21 mouse cellular contexts compared by ENCODE assay signal in genomic region chr3:38289062-38289461, GRCm38 (mm10).
DNase-seq lines count a peak whose midpoint lies in the region; ATAC-seq and TF ChIP-seq lines count a peak whose summit lies in the region.
"Had no signal": no experiment of that assay in that cellular context is flagged by ENCODE, and none has a peak within 500 bp of the region (broad histone marks: within the 10 kb centered on the region; RNA-seq: fewer than 3 reads in every experiment).

No protein-coding gene starts in this region.

- WGBS in heart, embryonic 13.5 days: 26% methylated on average over 3 of the region's 3 CpGs
- WGBS in kidney, postnatal 0 days: 3% methylated on average over 3 of the region's 3 CpGs
- whole genome bisulfite sequencing in embryonic facial prominence, embryonic 14.5 days: 8% methylated on average over 3 of the region's 3 CpGs

- no peak overlapping the region for H3K4me2 ChIP-seq in heart, embryonic 13.5 days
- no peak overlapping the region for H3K4me2 ChIP-seq in kidney, postnatal 0 days (ENCODE audit: low read length)
- H3K4me2 ChIP-seq in embryonic facial prominence, embryonic 14.5 days (ENCODE audit: low read depth, low read length): no peak overlapping the region
- H3K4me2 ChIP-seq: forebrain, embryonic 15.5 days; hindbrain, embryonic 15.5 days; intestine, embryonic 15.5 days; midbrain, embryonic 12.5 days had no signal

- no peak for DNase-seq in heart, adult 9 months (ENCODE audit: low spot score in 2 of 2)
- peak; percentile 81 for DNase-seq in kidney, postnatal 0 days (ENCODE audit: low spot score)
- no peak for DNase-seq in kidney, adult 8-10 months
- DNase-seq in embryo, embryonic 10.5 days (ENCODE audit: low spot score): peak; percentile 69
- DNase-seq in embryonic facial prominence, embryonic 14.5 days (ENCODE audit: low spot score): peak; percentile 50
- no peak for DNase-seq in cerebellum, postnatal 4 days (ENCODE audit: low spot score in 2 of 2)
- DNase-seq: adrenal gland, adult 8-10 months; B cell, adult 2 months; cerebellum, adult 9-10 months; kidney, postnatal 25 days; layer of hippocampus, postnatal 36 days; lung, postnatal 14 days; right cerebral cortex, postnatal 14 days; thymus, postnatal 14 days had no signal

- H3K27ac ChIP-seq in heart, embryonic 13.5 days (replicated peaks): peak overlapping the region; percentile 28; the same call in 1 of the 2 replicates
- no peak overlapping the region; the same call in 1 of the 2 replicates for H3K27ac ChIP-seq in kidney, postnatal 0 days
- H3K27ac ChIP-seq in embryonic facial prominence, embryonic 14.5 days (replicated peaks; ENCODE audit: low read depth, low read length): no peak overlapping the region
- H3K27ac ChIP-seq: forebrain, embryonic 15.5 days; hindbrain, embryonic 15.5 days; intestine, embryonic 15.5 days; midbrain, embryonic 12.5 days had no signal

- no peaks in the 10 kb centered on the region for H3K36me3 ChIP-seq in heart, embryonic 13.5 days
- H3K36me3 ChIP-seq in kidney, postnatal 0 days (ENCODE audit: insufficient read depth, low read length): no peaks in the 10 kb centered on the region
- no peaks in the 10 kb centered on the region for H3K36me3 ChIP-seq in embryonic facial prominence, embryonic 14.5 days (ENCODE audit: control insufficient read depth, insufficient read depth, low read length)
- H3K36me3 ChIP-seq: forebrain, embryonic 15.5 days; G1E; hindbrain, embryonic 15.5 days; intestine, embryonic 15.5 days; midbrain, embryonic 12.5 days had no signal

- peaks cover 25% of the 10 kb centered on the region for H3K4me1 ChIP-seq in heart, embryonic 13.5 days
- H3K4me1 ChIP-seq in kidney, postnatal 0 days (replicated peaks; ENCODE audit: insufficient read depth, low read length): peaks cover 7% of the 10 kb centered on the region; the same call in 1 of the 2 replicates
- no peaks in the 10 kb centered on the region; the same call in 1 of the 2 replicates for H3K4me1 ChIP-seq in embryonic facial prominence, embryonic 14.5 days (ENCODE audit: control insufficient read depth, insufficient read depth, low read length)
- H3K4me1 ChIP-seq: forebrain, embryonic 15.5 days; hindbrain, embryonic 15.5 days; intestine, embryonic 15.5 days; midbrain, embryonic 12.5 days had no signal

- peaks cover 6% of the 10 kb centered on the region; the same call in 1 of the 2 replicates for H3K9me3 ChIP-seq in heart, embryonic 13.5 days
- H3K9me3 ChIP-seq in kidney, postnatal 0 days (replicated peaks; ENCODE audit: low read length): no peaks in the 10 kb centered on the region
- H3K9me3 ChIP-seq in embryonic facial prominence, embryonic 14.5 days (ENCODE audit: control insufficient read depth, low read length): 0 out of 2 replicates have a peak, but pooled peaks cover 5% of the 10 kb centered on the region
- H3K9me3 ChIP-seq: forebrain, embryonic 15.5 days; G1E; hindbrain, embryonic 15.5 days; intestine, embryonic 15.5 days; midbrain, embryonic 12.5 days had no signal

- 0 out of 2 replicates have a peak overlapping the region, but pooled peaks have one; percentile 44 for H3K9ac ChIP-seq in heart, embryonic 13.5 days
- H3K9ac ChIP-seq in kidney, postnatal 0 days (ENCODE audit: low read depth, low read length): no peak overlapping the region
- H3K9ac ChIP-seq in embryonic facial prominence, embryonic 14.5 days (ENCODE audit: low read depth, low read length): no peak overlapping the region
- H3K9ac ChIP-seq: forebrain, embryonic 15.5 days; hindbrain, embryonic 15.5 days; intestine, embryonic 15.5 days; midbrain, embryonic 12.5 days had no signal

- H3K4me3 ChIP-seq in heart, embryonic 13.5 days: no peak overlapping the region
- no peak overlapping the region for H3K4me3 ChIP-seq in kidney, postnatal 0 days (replicated peaks; ENCODE audit: low read depth, low read length)
- H3K4me3 ChIP-seq in embryonic facial prominence, embryonic 14.5 days (ENCODE audit: low read depth, low read length): no peak overlapping the region
- H3K4me3 ChIP-seq: forebrain, embryonic 15.5 days; hindbrain, embryonic 15.5 days; intestine, embryonic 15.5 days; midbrain, embryonic 12.5 days had no signal

- H3K27me3 ChIP-seq in heart, embryonic 13.5 days (replicated peaks): no peaks in the 10 kb centered on the region
- H3K27me3 ChIP-seq in kidney, postnatal 0 days (ENCODE audit: insufficient read depth, low read length): no peaks in the 10 kb centered on the region
- no peaks in the 10 kb centered on the region for H3K27me3 ChIP-seq in embryonic facial prominence, embryonic 14.5 days (replicated peaks; ENCODE audit: control insufficient read depth, insufficient read depth, low read length)
- H3K27me3 ChIP-seq: CH12.LX; forebrain, embryonic 15.5 days; hindbrain, embryonic 15.5 days; intestine, embryonic 15.5 days; midbrain, embryonic 12.5 days had no signal

- TF ChIP-seq CTCF in kidney, postnatal 0 days (IDR thresholded peaks at IDR 0.05; ENCODE audit: low read depth): no peak

- ATAC-seq in heart, embryonic 13.5 days (ENCODE audit: extremely low read depth, insufficient number of reproducible peaks, low FRiP score, low TSS enrichment): no peak
- ATAC-seq in kidney, postnatal 0 days (replicated peaks; ENCODE audit: low FRiP score, low read depth): no peak
- no peak for ATAC-seq in embryonic facial prominence, embryonic 14.5 days (ENCODE audit: low read depth)
- ATAC-seq: forebrain, embryonic 15.5 days; intestine, embryonic 15.5 days had no signal

Comparison
In these comparisons a context has a peak if more than half of its experiments do, and no peak if none do; other contexts are left out.
1. DNase-seq: peak in kidney, postnatal 0 days (single experiment), embryo, embryonic 10.5 days (single experiment) and embryonic facial prominence, embryonic 14.5 days (single experiment); none in heart, adult 9 months (0 of 2), kidney, adult 8-10 months (0 of 2) and cerebellum, postnatal 4 days (0 of 2).